Mouse (Mus musculus) limb, embryonic 14.5 days (tissue): Measurements from ENCODE around the gene Rasd1. TPM values are rescaled to one million over a fixed set of nuclear protein-coding genes. Genes with fewer than 3 reads are reported as not detected.

ENCODE experiments used
- ATAC-seq: fragments of 200-750 bp; cut with Nextera tagmentation; 2 replicates; pipeline ENCODE4 v1.8.0; 2017; ENCODE audit warnings: low read depth, moderate number of reproducible peaks, moderate TSS enrichment; ENCODE audit not compliant: low FRiP score
- DNase-seq: peaks from one replicate; pipeline ENCODE4 v3.0.0-alpha.2; 2015; ENCODE audit warnings: low spot score
- H3K27ac ChIP-seq: fragments of 300-500 bp; sonication (generic); replicated peaks from 2 replicates; pipeline ENCODE4 v1.5.1; 2014; ENCODE audit warnings: low read depth, mild to moderate bottlenecking, low read length, moderate library complexity, mixed read lengths
- H3K27me3 ChIP-seq: fragments of 300-500 bp; sonication (generic); 2 replicates; pipeline ENCODE4 v1.6.1; 2014; ENCODE audit warnings: low read length, mixed read lengths; ENCODE audit not compliant: control insufficient read depth, insufficient read depth
- H3K36me3 ChIP-seq: fragments of 300-500 bp; sonication (generic); 2 replicates; pipeline ENCODE4 v1.6.1; 2014; ENCODE audit warnings: mild to moderate bottlenecking, low read length, moderate library complexity, mixed read lengths; ENCODE audit not compliant: control insufficient read depth, insufficient read depth
- H3K4me1 ChIP-seq: fragments of 300-500 bp; sonication (generic); 2 replicates; pipeline ENCODE4 v1.6.1; 2014; ENCODE audit warnings: antibody characterized with exemption, low read length, mixed read lengths; ENCODE audit not compliant: control insufficient read depth, insufficient read depth
- H3K4me2 ChIP-seq: fragments of 300-500 bp; sonication (generic); replicated peaks from 2 replicates; pipeline ENCODE4 v1.6.1; 2014; ENCODE audit warnings: low read depth, mild to moderate bottlenecking, low read length, moderate library complexity; ENCODE audit not compliant: severe bottlenecking
- H3K4me3 ChIP-seq: fragments of 300-500 bp; sonication (generic); replicated peaks from 2 replicates; pipeline ENCODE4 v1.5.1; 2014; ENCODE audit warnings: low read length
- H3K9ac ChIP-seq: fragments of 300-500 bp; sonication (generic); 2 replicates; pipeline ENCODE4 v1.6.1; 2014; ENCODE audit warnings: mild to moderate bottlenecking, low read depth, low read length, moderate library complexity; ENCODE audit not compliant: severe bottlenecking
- H3K9me3 ChIP-seq: fragments of 300-500 bp; sonication (generic); 2 replicates; pipeline ENCODE4 v1.6.1; 2016; ENCODE audit warnings: low read length; ENCODE audit not compliant: control insufficient read depth
- POLR2A ChIP-seq: fragments of 200-500 bp; IDR thresholded peaks from 2 replicates; pipeline ENCODE4 v1.8.0; 2012; ENCODE audit warnings: inconsistent platforms, mild to moderate bottlenecking, moderate library complexity, borderline replicate concordance; ENCODE audit not compliant: insufficient read depth, insufficient read length; ENCODE audit errors: extremely low read depth
- WGBS: fragments of 180-500 bp; shearing (Covaris S2); extraction: QIAGEN DNeasy Blood & Tissue Kit; methylation state at CpG from one replicate; pipeline ENCODE4 v1.1.7; 2014; 5-methylcytosine and 5-hydroxymethylcytosine counted together
- polyA plus RNA-seq, 2 experiments: library from polyadenylated mRNA; depleted of rRNA in 1 of 2; stranded (reverse) in 1 of 2; unstranded in 1 of 2; fragments of >200 nt; fragmentation: Nextera tagmentation in 1 of 2; extraction: Ambion mirVana in 1 of 2; gene quantifications; 2 replicates each; pipeline versions ENCODE4 v1.2.1 to v1.2.3; 2012 to 2014

Rasd1 gene
- polyA plus RNA-seq, 2 experiments = 1.4 to 1.6 TPM

DNA sequence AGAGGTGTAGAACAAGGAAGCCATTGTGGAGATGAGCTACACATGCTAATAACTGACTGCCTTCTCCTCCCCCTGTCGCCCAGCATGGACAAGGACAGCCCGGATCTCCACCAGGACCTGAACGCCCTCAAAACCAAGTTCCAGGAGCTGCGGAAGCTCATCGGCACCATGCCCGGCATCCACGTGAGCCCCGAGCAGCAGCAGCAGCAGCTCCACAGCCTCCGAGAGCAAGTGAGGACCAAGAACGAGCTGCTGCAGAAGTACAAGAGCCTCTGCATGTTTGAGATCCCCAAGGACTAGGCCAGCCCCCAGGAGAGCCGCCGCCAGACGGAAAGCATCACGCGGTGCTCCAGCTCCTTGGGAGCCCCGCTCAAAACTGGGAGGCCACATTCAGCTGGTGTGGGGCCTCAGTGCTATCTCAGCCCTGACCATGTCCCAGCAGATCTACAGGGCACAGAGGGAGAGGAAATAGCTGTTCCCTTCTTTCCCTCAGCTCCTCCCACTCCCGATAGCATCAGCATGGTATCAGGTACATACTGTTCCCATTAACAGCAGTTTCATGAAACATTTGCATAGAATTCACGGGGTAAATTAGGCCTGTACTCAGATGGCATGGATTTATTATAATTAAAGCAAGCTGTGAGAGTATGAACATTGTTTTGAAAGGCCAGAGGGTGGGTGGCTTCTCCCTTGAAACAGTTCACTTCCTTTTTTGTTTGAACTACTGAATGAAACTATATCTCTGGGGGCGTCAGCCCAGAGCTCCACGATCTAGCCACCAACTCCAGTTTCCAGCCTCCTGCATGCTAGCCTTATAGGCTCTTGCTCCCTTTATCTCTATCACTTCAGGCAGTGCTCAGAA is 4.0 kb downstream of the Rasd1 start:
- Histone ChIP-seq H3K4me1 (peaks cover 17% of the 10 kb centered on the region), H3K4me3 (no peak overlapping the region), H3K9ac (no peak overlapping the region), H3K27me3 (peaks cover 26% of the 10 kb centered on the region), H3K4me2 (no peak overlapping the region), H3K36me3 (peaks cover 34% of the 10 kb centered on the region), H3K9me3 (no peaks in the 10 kb centered on the region), H3K27ac (no peak overlapping the region)
- DNase-seq (no peak), ATAC-seq (no peak)
- 73% methylated on average over 20 of the region's 20 CpGs for WGBS
- TF ChIP-seq POLR2A = no peak

DNA sequence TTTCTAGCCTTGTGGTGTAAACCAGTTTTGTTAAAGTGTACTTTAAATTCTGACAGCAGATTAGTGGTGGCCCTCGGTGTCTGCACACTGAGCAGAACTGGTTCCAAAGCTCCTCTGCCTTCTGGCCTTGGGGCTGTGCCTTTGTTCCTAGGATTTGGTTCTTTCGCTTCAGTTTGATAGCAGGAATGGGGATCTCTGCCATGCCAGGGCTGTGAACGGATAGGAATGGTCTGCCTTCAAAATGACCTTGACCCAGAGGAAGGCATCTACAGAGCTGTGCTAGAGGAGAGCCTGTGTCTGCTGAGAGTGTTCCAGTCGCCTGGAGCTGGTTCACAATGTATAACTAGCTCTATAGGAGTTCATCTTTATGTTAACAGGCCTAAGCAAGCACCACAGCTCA is 5.3 kb downstream of the Rasd1 start:
- WGBS = 76% methylated on average over 4 of the region's 4 CpGs
- Histone ChIP-seq H3K9ac (no peak overlapping the region), H3K4me1 (peaks cover 10% of the 10 kb centered on the region), H3K27me3 (peaks cover 23% of the 10 kb centered on the region), H3K4me3 (no peak overlapping the region), H3K4me2 (no peak overlapping the region), H3K36me3 (peaks cover 37% of the 10 kb centered on the region), H3K27ac (no peak overlapping the region), H3K9me3 (no peaks in the 10 kb centered on the region)
- TF ChIP-seq POLR2A = no peak
- ATAC-seq (no peak), DNase-seq (no peak)

DNA sequence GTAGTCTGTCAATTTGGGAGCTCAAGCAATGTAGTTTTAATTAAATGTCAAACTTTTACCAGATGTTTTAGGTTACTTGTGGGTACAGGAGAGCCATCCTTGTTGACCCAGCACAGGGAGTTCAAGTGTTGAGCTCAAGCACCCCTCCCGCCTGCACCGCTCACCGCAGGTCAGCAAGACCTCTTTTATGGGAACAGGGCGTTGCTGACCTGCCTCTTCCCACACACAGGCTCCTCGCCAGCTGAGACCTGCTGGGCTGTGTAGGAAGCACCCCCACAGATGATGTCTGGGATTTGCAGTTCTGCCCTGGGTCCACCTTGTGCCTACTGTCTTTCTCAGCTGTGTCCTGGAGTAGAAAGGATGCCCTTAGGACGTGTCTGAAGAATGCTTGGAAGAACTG is 8.0 kb downstream of the Rasd1 start:
- Histone ChIP-seq H3K4me3 (no peak overlapping the region), H3K27ac (no peak overlapping the region), H3K36me3 (peaks cover 32% of the 10 kb centered on the region), H3K4me1 (no peaks in the 10 kb centered on the region; the same call in 1 of the 2 replicates), H3K27me3 (no peaks in the 10 kb centered on the region), H3K4me2 (no peak overlapping the region), H3K9ac (no peak overlapping the region), H3K9me3 (no peaks in the 10 kb centered on the region)
- ATAC-seq (no peak), DNase-seq (no peak)
- WGBS = 65% methylated on average over 6 of the region's 6 CpGs
- no peak for TF ChIP-seq POLR2A

GRCm38 (mm10) chr11:59952892-59953291 is 11.9 kb downstream of the Rasd1 start:
- Histone ChIP-seq H3K27ac (no peak overlapping the region), H3K4me1 (peaks cover 7% of the 10 kb centered on the region; the same call in 1 of the 2 replicates), H3K4me2 (no peak overlapping the region), H3K27me3 (no peaks in the 10 kb centered on the region), H3K36me3 (peaks cover 23% of the 10 kb centered on the region; the same call in 1 of the 2 replicates), H3K9me3 (no peaks in the 10 kb centered on the region), H3K4me3 (no peak overlapping the region), H3K9ac (no peak overlapping the region)
- 78% methylated on average over 14 of the region's 14 CpGs for WGBS
- TF ChIP-seq POLR2A = no peak
- no peak for ATAC-seq
- no peak for DNase-seq

DNA sequence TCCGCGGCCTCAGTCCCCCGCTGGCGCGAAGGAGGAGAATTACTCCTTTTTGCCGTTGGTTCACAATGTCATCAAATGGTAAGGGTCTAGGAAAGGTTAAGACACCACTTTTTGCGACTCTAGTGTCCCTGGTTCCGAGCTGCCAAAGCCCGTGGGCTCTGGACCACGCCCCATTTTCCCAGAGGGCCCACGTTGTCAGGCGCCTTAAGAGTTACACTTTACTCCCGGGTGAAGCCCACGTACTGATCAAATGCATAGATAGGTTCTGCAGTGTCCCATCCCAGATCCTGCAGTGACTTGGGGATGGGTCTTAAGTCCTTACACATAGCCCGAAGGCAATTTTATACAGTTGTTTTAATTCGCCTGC is 16.4 kb downstream of the Rasd1 start:
- no peak for TF ChIP-seq POLR2A
- 0 out of 2 replicates have a peak, but pooled peaks cover 3% of the 10 kb centered on the region for H3K36me3 ChIP-seq
- H3K27ac ChIP-seq = peak overlapping the region; percentile 56
- ATAC-seq (peak; percentile 27), DNase-seq (no peak)
- WGBS = 2% methylated on average over 16 of the region's 16 CpGs
- H3K9me3 ChIP-seq = no peaks in the 10 kb centered on the region
- peak overlapping the region; percentile 77 for H3K4me3 ChIP-seq
- H3K4me2 ChIP-seq = peak overlapping the region; percentile 73
- H3K4me1 ChIP-seq = peaks cover 12% of the 10 kb centered on the region; the same call in 1 of the 2 replicates
- no peaks in the 10 kb centered on the region for H3K27me3 ChIP-seq
- peak overlapping the region; percentile 88 for H3K9ac ChIP-seq
